Mouse (Mus musculus) megakaryocyte, adult 5-6 weeks (primary cell): ENCODE measurements around the gene Spib. TPM values are rescaled to one million over a fixed set of nuclear protein-coding genes. Genes with fewer than 3 reads are reported as not detected.

Source experiments
- ATAC-seq: 2 replicates; pipeline ENCODE4 v1.8.0; 2016; ENCODE audit warnings: mild to moderate bottlenecking, inconsistent platforms; ENCODE audit not compliant: poor library complexity, severe bottlenecking
- total RNA-seq, 2 experiments: library from RNA; stranded (forward) in 1 of 2; stranded (reverse) in 1 of 2; fragments of 153-499, 151-499 nt in 1 of 2; fragments of 221-1000, 200-1000 nt in 1 of 2; gene quantifications; 2 replicates each; pipeline versions ENCODE4 v1.2.3 to v1.2.4; 2015 to 2017

The Spib gene
- total RNA-seq, 2 experiments from 2014 or later = 3.8 to 6.4 TPM

DNA sequence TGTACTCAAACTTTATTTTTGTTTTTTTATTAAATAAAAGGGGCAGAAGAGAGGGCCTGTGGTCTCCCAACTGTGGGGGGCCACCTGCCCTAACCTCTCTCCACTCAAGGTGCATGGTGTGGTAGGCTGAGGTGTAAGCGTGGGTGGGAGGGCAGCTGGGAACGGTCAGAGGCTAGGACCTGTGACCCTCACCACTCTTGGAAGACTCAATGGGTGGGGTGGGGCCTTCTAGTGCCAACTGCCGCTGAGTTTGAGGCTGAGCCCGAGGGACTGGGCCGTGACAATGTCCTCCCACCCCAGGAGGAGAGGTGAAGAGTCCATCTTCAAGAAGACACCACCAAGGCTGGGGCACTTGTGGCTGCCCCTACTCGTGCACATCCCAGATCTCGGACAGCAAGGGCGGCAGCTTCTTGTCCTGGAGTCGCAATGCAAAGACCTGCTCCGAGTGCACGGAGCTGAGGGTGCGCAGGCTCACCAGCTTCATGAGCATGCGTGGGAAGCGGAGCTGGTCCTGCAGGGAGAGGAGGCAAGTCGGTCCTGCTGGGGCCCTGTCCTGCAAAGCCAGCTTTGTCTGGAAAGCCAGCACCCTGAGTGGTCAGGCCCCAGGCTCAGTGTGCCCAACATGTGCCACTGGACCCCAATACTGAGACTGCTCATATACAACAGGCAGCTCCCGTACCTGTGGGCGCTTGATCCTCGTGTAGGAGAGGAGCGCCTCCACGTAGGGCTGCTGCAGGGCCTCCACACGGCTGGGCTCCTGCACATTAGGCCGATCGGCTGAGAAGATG lies 17.9 kb upstream of the Spib start:
- no peak for ATAC-seq

DNA sequence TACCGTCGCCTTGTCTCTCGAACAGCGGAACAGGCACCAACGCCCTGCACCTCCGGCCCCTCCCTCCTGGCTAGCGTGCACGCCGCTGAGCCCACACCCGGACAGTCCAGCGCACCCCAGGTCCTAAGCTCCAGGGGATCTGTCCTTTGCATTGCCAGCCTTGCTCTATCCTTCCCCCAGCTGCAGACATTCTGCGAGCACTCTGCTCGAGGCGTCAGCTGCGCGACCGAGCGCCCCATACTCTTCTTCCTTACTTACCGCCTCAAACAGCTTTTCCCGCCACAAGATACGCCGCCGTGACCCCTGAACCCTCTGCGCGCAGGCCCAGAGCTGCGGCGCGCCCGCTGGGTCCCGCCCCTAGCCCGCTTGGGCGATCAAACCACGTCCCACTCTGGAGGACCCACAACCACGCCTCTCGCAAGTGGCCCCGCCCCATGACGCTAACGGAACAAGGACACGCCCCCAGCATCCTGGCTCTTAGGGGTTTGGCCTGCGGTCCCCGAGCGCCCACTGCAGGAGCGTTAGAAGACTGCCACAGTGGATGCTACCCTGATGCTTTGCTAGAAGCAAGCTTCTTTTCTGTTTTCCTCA lies 16.7 kb upstream of the Spib start, which contains the start of gene Pold1:
Gene Pold1, minus strand, starts transcription at position 353 of the 591 bp plus-strand sequence.
- peak; percentile 90 for ATAC-seq

GRCm38 (mm10) chr7:44547725-44548124 lies 15.9 kb upstream of the Spib start:
- no peak for ATAC-seq

GRCm38 (mm10) chr7:44547041-44547440 lies 15.2 kb upstream of the Spib start:
- no peak for ATAC-seq

DNA sequence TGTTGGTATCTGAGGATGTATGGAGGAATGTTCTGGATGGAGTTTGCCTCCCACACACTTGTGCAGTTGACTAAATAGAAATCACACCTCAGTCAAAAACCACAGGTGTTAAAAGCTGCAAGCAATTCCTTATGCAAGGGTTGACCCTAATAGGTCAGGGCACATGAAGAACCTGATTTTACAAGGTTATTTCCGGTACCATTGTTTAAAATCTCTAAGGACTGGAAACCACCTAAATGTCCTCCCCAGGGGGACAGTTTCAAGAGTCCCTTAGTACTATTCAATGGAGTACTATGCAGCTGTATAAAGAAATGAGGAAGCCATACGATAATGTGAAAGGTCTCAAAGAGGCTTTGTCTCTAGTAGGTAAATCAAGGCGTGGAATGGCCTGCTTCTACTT lies 14.4 kb upstream of the Spib start:
- no peak for ATAC-seq

DNA sequence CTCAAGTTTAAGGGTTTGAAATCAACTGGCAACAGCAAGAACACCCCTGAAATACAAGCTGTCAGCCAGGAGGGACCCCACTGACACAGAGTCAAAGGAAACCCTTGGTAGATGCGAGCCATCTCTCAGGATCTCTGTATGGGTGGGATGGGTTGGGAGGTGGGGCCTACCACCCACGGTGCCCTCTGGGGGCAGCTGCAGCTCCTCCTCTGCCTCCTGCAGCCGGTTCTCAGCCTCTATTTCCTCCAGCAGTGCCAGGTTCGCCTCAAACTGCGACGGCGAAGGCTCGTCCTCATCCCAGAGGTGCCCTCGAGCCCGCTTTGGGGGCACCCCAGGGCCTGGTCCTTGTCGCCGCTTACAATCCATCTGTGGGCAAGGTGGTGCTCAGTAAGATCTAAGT lies 11.2 kb upstream of the Spib start:
- ATAC-seq = no peak

GRCm38 (mm10) chr7:44542555-44542954 lies 10.7 kb upstream of the Spib start:
- ATAC-seq = no peak

DNA sequence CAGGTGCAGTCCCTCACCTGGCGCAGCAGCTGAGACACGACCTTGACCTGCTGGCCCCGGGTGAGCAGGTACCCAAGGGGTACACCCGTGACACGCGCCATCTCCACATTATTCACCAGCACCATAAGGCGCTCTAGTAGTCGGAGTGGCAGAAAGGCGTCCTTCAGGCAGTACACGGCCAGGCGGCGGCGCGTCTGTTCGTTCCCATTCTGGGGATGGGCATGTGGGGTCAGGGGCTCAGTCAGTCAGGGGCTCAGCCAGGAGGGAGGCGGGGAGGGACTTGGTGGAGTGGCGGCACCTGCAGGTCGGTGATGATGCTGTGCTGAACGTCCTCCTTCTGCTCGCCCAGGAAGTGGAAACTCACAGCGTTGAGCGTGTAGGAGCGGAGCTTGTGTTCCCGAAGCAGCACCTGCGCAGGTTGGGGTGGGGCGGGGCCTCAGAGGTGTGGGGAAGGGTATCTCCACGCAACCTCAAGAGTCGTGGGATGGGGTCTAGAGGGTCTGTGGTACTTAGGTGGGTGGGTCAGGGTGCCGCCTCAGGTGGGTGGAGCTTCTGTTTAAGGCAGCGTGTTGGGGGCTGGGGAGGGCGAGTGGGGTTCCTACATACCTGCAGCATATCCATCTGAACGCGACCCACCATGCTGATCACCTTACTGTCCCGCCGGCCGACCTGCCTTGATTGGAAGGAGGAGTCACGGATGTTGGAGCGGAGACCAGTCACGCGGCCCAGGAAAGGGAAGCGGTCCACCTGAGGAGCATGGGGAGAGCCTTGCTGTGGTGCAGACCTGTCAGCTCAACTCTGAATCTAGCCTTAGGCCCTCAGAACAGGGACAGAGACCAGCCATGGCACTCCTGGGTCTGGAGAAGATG lies 7.1 kb upstream of the Spib start:
- no peak for ATAC-seq

- no peak for ATAC-seq
Measured at GRCm38 (mm10) chr7:44537496-44537895, 5.6 kb upstream of the Spib start.

DNA sequence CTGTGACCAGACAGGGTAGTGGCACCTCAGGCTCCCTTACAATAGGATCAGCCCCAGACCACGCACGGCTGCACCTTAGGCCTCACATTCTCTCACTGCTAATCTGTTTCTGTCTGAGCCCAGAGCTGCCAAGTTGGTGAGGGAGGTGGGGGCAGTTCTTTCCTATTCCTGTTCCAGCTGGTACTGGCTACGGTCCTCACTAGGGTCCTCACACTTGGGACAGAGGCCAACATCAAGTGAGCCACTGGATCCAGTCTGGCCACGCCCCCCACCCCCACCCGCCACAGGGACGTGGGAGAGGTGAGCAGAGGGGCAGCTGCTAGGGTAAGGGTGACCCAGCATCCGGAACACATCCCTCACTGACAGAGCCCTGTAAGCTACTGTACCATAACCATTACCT lies 5.1 kb upstream of the Spib start:
- ATAC-seq = no peak

GRCm38 (mm10) chr7:44536590-44536968 lies 4.7 kb upstream of the Spib start:
- no peak for ATAC-seq

- no peak for ATAC-seq
Measured at GRCm38 (mm10) chr7:44535657-44536589, 4.1 kb upstream of the Spib start.

GRCm38 (mm10) chr7:44534656-44535441 lies 3.0 kb upstream of the Spib start:
- no peak for ATAC-seq

DNA sequence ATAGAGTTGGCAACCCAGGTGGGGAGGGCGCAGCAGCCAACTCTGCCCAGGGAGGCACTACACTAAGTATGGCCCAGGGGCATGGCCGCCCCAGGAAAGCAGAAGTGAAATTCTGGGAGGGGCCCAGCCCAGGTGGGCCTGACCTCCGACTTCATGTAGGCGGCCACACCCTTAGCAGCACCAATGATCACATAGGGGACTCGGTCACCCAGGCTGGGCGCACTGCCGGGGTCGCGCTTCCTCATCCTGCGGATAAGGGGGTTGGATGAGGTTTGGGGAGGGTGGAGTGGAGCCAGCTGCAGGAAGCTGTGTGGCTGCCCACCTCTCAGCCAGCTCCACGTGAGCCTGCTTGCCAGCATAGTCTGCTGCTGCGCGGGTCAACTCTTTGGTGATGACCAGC lies 2.4 kb upstream of the Spib start:
- ATAC-seq = peak; percentile 76

DNA sequence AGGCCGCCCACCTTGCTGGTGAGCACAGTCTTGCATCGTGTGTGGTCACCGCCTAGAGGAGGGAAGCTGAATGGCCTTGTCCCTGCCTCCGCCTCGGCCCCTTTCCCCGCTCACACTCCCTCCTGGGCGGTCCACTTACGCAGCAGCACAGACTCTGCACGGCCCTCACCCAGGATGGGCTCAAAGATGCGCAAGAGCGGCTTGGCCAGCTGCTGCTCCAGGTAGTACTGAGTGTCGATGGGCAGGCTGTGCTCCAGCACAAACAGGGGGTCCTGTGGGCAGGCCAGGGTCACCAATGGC lies 1.8 kb upstream of the Spib start:
- no peak for ATAC-seq

DNA sequence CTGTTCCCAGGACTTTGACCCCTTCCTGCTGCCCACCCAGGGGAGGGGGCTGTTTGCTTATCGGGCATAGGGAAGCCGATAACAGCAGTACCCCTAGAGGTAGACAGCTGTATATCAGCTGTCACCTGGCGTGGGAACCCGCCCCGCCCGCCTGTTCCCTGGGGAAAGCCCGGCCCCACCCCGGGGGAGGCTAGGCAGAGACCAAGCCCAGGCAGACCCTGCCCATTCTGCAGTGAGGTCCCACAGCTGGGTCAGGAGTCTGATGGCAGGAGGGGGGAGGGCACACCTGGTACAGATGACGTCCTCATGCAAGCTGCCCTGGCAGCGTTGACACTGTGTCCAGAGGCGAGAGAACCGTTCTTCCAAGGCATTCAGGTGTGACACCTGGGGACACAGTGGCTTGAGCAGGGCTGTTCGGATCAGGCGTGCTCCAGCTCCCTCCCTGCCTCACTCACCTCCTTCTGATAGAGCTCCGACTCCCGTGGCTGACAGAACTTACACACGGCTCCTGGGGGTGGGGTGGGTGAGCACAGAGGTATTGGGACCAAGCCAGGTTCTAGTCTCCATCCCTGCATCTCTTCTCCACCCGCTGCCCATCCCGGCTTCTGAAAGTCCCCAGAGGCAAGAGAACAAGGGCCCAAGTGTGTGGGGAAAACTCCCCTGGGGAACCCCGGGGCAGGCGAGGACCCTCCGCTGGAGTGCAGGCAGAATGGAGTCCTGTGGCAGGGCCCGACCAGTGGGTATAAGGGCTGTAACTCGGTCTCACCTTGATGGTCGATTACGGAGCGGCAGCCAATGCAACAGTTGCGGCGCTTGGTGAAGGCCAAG lies 1.3 kb upstream of the Spib start:
- no peak for ATAC-seq

GRCm38 (mm10) chr7:44531207-44531606 lies 664 bp downstream of the Spib start:
- no peak for ATAC-seq

DNA sequence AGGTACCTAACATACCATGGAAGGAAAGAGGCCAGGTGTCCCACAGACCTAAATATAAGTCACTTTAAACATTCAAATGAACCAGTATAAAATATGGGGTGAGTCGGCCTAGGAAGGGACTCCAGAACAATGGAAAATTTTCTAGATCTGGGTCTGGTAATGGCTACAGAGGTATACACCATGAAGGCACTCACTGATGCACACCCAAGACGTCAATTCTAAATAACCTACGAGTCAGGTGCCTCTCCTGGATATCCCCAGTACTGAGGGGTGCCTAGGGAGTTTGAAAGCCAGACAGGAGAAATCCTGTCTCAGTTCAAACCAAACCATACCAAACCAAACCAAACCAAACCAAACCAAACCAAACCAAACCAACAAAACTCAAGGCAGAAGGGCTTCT lies 1.4 kb downstream of the Spib start:
- ATAC-seq = no peak

- ATAC-seq = no peak
Measured at GRCm38 (mm10) chr7:44529518-44529917, 2.4 kb downstream of the Spib start.
